Mouse (Mus musculus): ENCODE measurements around the gene Qk. TPM values are rescaled to one million over a fixed set of nuclear protein-coding genes. Genes with fewer than 3 reads are reported as not detected.
A peak's percentile ranks its signal among the peaks of the same experiment; 100 is the strongest.

Qk gene
- polyA plus RNA-seq, 1 experiment from 2014 or later: 5.5 TPM

GRCm38 (mm10) chr17:10319431-10319684, 296 bp downstream of the Qk start:
- Histone ChIP-seq H3K4me1 (ENCODE audit: control insufficient read depth, low read depth, low read length) (peaks cover 6% of the 10 kb centered on the region), H3K4me3 (ENCODE audit: low read depth, low read length) (peak overlapping the region; percentile 94), H3K36me3 (ENCODE audit: control insufficient read depth, insufficient read depth) (no peaks in the 10 kb centered on the region), H3K9ac (ENCODE audit: low read depth, low read length) (peak overlapping the region; percentile 94), H3K9me3 (replicated peaks; ENCODE audit: control insufficient read depth, low read length) (no peaks in the 10 kb centered on the region), H3K4me2 (ENCODE audit: low read depth, low read length) (peak overlapping the region; percentile 92), H3K27ac (ENCODE audit: low read length) (peak overlapping the region; percentile 94), H3K27me3 (ENCODE audit: control insufficient read depth, insufficient read depth, low read depth, low read length) (no peaks in the 10 kb centered on the region)
- no peak for ATAC-seq (ENCODE audit: low read depth)
- 0% methylated on average over 20 of the region's 46 CpGs for WGBS (ENCODE audit: insufficient replicate concordance)

DNA sequence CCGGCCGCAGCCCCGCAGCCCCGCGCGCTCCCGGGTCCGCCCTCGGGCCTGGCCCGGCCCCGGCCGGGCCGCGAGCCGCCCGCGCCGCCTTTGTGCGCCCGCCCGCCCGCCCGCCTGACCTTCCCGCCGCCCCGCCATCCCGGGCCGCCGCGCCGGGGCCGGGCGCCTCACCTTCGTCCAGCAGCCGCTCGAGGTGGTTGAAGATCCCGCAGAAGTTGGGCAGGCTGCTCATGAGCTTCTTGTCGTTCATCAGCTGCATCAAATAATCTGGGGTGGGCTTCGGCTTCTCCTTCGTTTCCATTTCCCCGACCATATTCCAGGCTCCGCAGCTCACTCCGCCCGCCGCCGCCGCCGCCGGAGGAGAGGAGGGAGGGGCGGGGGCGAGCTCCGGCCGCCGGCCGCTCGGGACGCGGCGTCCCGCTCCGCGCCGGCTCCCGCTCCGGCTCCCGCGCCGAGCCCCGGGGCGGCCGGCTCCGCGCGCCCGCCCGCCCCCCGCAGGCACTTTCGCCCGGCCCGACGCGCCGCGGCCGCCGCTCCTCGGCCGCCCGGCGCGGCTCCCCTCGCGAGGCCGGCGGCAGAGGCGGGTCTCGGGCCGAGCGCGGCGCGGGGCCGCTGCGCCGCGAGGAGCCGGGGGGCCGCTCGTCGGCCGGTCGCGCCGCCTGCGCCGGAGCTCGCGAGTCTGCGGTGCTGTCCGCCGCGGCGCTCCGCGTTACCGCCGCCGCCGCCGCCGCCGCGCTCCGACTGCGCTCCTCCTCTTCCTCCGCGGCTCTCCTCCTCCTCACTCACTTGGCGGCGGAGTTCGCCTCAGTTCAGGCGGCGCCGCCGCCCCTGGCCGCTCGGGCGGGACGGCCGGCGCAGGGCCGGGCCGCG, 858 bp downstream of the Qk start:
- H3K4me2 ChIP-seq (ENCODE audit: low read depth, low read length): peak overlapping the region; percentile 92
- ATAC-seq (ENCODE audit: low read depth): peak; percentile 73
- H3K27ac ChIP-seq (ENCODE audit: low read length): peak overlapping the region; percentile 94
- no peaks in the 10 kb centered on the region for H3K9me3 ChIP-seq (replicated peaks; ENCODE audit: control insufficient read depth, low read length)
- peaks cover 8% of the 10 kb centered on the region for H3K4me1 ChIP-seq (ENCODE audit: control insufficient read depth, low read depth, low read length)
- WGBS (ENCODE audit: insufficient replicate concordance): 1% methylated on average over 22 of the region's 153 CpGs
- H3K36me3 ChIP-seq (ENCODE audit: control insufficient read depth, insufficient read depth): no peaks in the 10 kb centered on the region
- peak overlapping the region; percentile 94 for H3K4me3 ChIP-seq (ENCODE audit: low read depth, low read length)
- H3K27me3 ChIP-seq (ENCODE audit: control insufficient read depth, insufficient read depth, low read depth, low read length): no peaks in the 10 kb centered on the region
- peak overlapping the region; percentile 94 for H3K9ac ChIP-seq (ENCODE audit: low read depth, low read length)

GRCm38 (mm10) chr17:10317981-10318551, 1.6 kb downstream of the Qk start:
- peak; percentile 17 for ATAC-seq (ENCODE audit: low read depth)
- Histone ChIP-seq H3K27me3 (ENCODE audit: control insufficient read depth, insufficient read depth, low read depth, low read length) (no peaks in the 10 kb centered on the region), H3K4me2 (ENCODE audit: low read depth, low read length) (peak overlapping the region; percentile 92), H3K9ac (ENCODE audit: low read depth, low read length) (peak overlapping the region; percentile 94), H3K4me1 (ENCODE audit: control insufficient read depth, low read depth, low read length) (peaks cover 8% of the 10 kb centered on the region), H3K27ac (ENCODE audit: low read length) (peak overlapping the region; percentile 94), H3K4me3 (ENCODE audit: low read depth, low read length) (peak overlapping the region; percentile 94), H3K9me3 (replicated peaks; ENCODE audit: control insufficient read depth, low read length) (no peaks in the 10 kb centered on the region), H3K36me3 (ENCODE audit: control insufficient read depth, insufficient read depth) (no peaks in the 10 kb centered on the region)
- WGBS (ENCODE audit: insufficient replicate concordance): under 1% methylated on average over 44 of the region's 46 CpGs

- H3K9ac ChIP-seq (ENCODE audit: low read depth, low read length): peak overlapping the region; percentile 94
- ATAC-seq (ENCODE audit: low read depth): no peak
- WGBS (ENCODE audit: insufficient replicate concordance): 7% methylated on average over 4 of the region's 4 CpGs
Observed at GRCm38 (mm10) chr17:10317186-10317585, 2.5 kb downstream of the Qk start.

GRCm38 (mm10) chr17:10316446-10316845, 3.2 kb downstream of the Qk start:
- no peak for ATAC-seq (ENCODE audit: low read depth)
- Histone ChIP-seq H3K4me2 (ENCODE audit: low read depth, low read length) (peak overlapping the region; percentile 51), H3K9ac (ENCODE audit: low read depth, low read length) (no peak overlapping the region), H3K4me1 (ENCODE audit: control insufficient read depth, low read depth, low read length) (peaks cover 13% of the 10 kb centered on the region), H3K9me3 (replicated peaks; ENCODE audit: control insufficient read depth, low read length) (no peaks in the 10 kb centered on the region), H3K27me3 (ENCODE audit: control insufficient read depth, insufficient read depth, low read depth, low read length) (no peaks in the 10 kb centered on the region), H3K36me3 (ENCODE audit: control insufficient read depth, insufficient read depth) (no peaks in the 10 kb centered on the region), H3K4me3 (ENCODE audit: low read depth, low read length) (peak overlapping the region; percentile 33), H3K27ac (ENCODE audit: low read length) (no peak overlapping the region)
- 5% methylated on average over 1 of the region's 1 CpGs for WGBS (ENCODE audit: insufficient replicate concordance)

More at GRCm38 (mm10) chr17:10317186-10317585, 2.5 kb downstream of the Qk start:
- Histone ChIP-seq H3K27ac (ENCODE audit: low read length) (peak overlapping the region; percentile 94), H3K4me1 (ENCODE audit: control insufficient read depth, low read depth, low read length) (peaks cover 11% of the 10 kb centered on the region), H3K27me3 (ENCODE audit: control insufficient read depth, insufficient read depth, low read depth, low read length) (no peaks in the 10 kb centered on the region), H3K4me3 (ENCODE audit: low read depth, low read length) (peak overlapping the region; percentile 94), H3K9me3 (replicated peaks; ENCODE audit: control insufficient read depth, low read length) (no peaks in the 10 kb centered on the region), H3K36me3 (ENCODE audit: control insufficient read depth, insufficient read depth) (no peaks in the 10 kb centered on the region), H3K4me2 (ENCODE audit: low read depth, low read length) (peak overlapping the region; percentile 92)

DNA sequence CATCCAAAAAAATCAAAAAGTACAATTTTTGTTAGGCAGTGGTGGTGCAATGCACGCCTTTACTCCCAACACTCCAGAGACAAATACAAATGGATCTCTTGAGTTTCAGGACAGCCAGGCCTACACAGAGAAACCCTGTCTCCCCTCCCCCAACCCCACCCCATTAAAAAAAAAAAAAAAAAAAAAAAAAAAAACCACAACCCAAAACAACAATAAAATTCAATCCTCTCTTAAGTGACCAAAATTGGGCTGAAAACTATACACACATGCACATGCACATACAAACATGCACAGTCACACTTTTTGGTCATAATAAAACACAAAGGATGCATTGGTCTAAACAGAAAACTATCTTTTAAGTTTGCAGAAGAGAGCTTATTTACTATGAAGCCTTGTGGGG, 9.6 kb downstream of the Qk start:
- H3K4me1 ChIP-seq (ENCODE audit: control insufficient read depth, low read depth, low read length): peaks cover 12% of the 10 kb centered on the region
- no peaks in the 10 kb centered on the region for H3K9me3 ChIP-seq (replicated peaks; ENCODE audit: control insufficient read depth, low read length)
- H3K27ac ChIP-seq (ENCODE audit: low read length): no peak overlapping the region
- H3K27me3 ChIP-seq (ENCODE audit: control insufficient read depth, insufficient read depth, low read depth, low read length): no peaks in the 10 kb centered on the region
- H3K4me3 ChIP-seq (ENCODE audit: low read depth, low read length): no peak overlapping the region
- H3K9ac ChIP-seq (ENCODE audit: low read depth, low read length): no peak overlapping the region
- H3K36me3 ChIP-seq (ENCODE audit: control insufficient read depth, insufficient read depth): no peaks in the 10 kb centered on the region
- 81% methylated on average over 1 of the region's 1 CpGs for WGBS (ENCODE audit: insufficient replicate concordance)
- no peak overlapping the region for H3K4me2 ChIP-seq (ENCODE audit: low read depth, low read length)
- no peak for ATAC-seq (ENCODE audit: low read depth)

GRCm38 (mm10) chr17:10309135-10309623, 10.5 kb downstream of the Qk start:
- H3K9ac ChIP-seq (ENCODE audit: low read depth, low read length): no peak overlapping the region
- 53% methylated on average over 4 of the region's 4 CpGs for WGBS (ENCODE audit: insufficient replicate concordance)

DNA sequence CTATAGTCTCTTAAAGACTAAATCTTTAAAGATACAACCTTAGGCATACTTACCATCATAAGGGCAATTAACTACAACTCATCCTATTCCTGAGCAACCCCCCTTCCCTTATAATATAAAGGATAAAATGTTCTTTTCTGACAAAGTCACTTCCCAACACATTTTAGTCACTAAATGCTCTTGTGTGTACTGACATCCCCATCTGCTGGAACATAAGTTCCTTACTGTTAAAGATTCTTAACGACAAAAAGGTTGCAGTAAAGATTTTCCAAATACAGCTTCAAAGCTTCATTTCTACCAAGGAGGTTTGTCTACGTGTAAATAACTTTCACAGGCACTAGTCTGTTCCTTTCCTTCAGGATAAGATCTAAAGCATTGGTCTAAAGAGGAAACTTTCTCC, 13.2 kb downstream of the Qk start:
- Histone ChIP-seq H3K4me2 (ENCODE audit: low read depth, low read length) (no peak overlapping the region), H3K4me1 (ENCODE audit: control insufficient read depth, low read depth, low read length) (peaks cover 5% of the 10 kb centered on the region), H3K9me3 (replicated peaks; ENCODE audit: control insufficient read depth, low read length) (no peaks in the 10 kb centered on the region), H3K36me3 (ENCODE audit: control insufficient read depth, insufficient read depth) (no peaks in the 10 kb centered on the region), H3K27ac (ENCODE audit: low read length) (no peak overlapping the region), H3K27me3 (ENCODE audit: control insufficient read depth, insufficient read depth, low read depth, low read length) (no peaks in the 10 kb centered on the region), H3K4me3 (ENCODE audit: low read depth, low read length) (no peak overlapping the region), H3K9ac (ENCODE audit: low read depth, low read length) (no peak overlapping the region)
- ATAC-seq (ENCODE audit: low read depth): no peak
- 51% methylated on average over 2 of the region's 2 CpGs for WGBS (ENCODE audit: insufficient replicate concordance)

More at GRCm38 (mm10) chr17:10309135-10309623, 10.5 kb downstream of the Qk start:
- Histone ChIP-seq H3K4me3 (ENCODE audit: low read depth, low read length) (no peak overlapping the region), H3K27me3 (ENCODE audit: control insufficient read depth, insufficient read depth, low read depth, low read length) (no peaks in the 10 kb centered on the region), H3K9me3 (replicated peaks; ENCODE audit: control insufficient read depth, low read length) (no peaks in the 10 kb centered on the region), H3K36me3 (ENCODE audit: control insufficient read depth, insufficient read depth) (no peaks in the 10 kb centered on the region), H3K4me2 (ENCODE audit: low read depth, low read length) (no peak overlapping the region), H3K27ac (ENCODE audit: low read length) (no peak overlapping the region), H3K4me1 (ENCODE audit: control insufficient read depth, low read depth, low read length) (peaks cover 10% of the 10 kb centered on the region)
- no peak for ATAC-seq (ENCODE audit: low read depth)

DNA sequence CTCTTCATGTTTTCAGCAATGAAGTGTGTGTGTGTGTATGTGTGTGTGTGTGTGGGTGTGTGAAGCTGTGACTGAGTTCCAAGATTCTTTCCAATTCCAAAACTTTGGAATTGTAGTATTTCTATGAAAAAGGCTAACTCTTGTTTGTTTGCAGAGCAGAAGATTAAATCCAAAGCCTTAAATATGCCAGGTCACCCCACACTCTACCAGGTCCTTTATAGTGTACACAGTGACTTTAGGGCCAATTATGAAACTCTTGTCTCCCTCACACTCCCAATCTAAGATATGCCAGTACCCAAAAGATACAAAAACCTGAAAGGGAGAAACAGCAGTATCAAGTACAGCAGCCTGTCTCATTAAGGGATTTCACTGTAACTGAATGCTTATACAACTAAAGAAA, 15.7 kb downstream of the Qk start:
- Histone ChIP-seq H3K27ac (ENCODE audit: low read length) (no peak overlapping the region), H3K9me3 (replicated peaks; ENCODE audit: control insufficient read depth, low read length) (no peaks in the 10 kb centered on the region), H3K4me1 (ENCODE audit: control insufficient read depth, low read depth, low read length) (peaks cover 3% of the 10 kb centered on the region), H3K4me3 (ENCODE audit: low read depth, low read length) (no peak overlapping the region), H3K27me3 (ENCODE audit: control insufficient read depth, insufficient read depth, low read depth, low read length) (no peaks in the 10 kb centered on the region), H3K36me3 (ENCODE audit: control insufficient read depth, insufficient read depth) (no peaks in the 10 kb centered on the region), H3K4me2 (ENCODE audit: low read depth, low read length) (no peak overlapping the region), H3K9ac (ENCODE audit: low read depth, low read length) (no peak overlapping the region)
- ATAC-seq (ENCODE audit: low read depth): no peak
